Mouse (Mus musculus): ENCODE measurements around the gene Ust.

- TF ChIP-seq CHD1 (IDR thresholded peaks at IDR 0.05; ENCODE audit: low read depth, low read length): no peak
- no peak for TF ChIP-seq MXI1 (IDR thresholded peaks at IDR 0.05; ENCODE audit: low read depth, low read length)
- no peak for TF ChIP-seq GABPA (IDR thresholded peaks at IDR 0.05; ENCODE audit: insufficient replicate concordance, low read depth, low read length)
- no peak for TF ChIP-seq TBP (conservative IDR thresholded peaks at IDR 0.05; ENCODE audit: low read depth, low read length)
- TF ChIP-seq MEF2A (IDR thresholded peaks at IDR 0.05; ENCODE audit: borderline replicate concordance, low read depth, low read length): no peak
- no peak for TF ChIP-seq TCF12 (IDR thresholded peaks at IDR 0.05; ENCODE audit: low read depth, low read length)
- no peak for TF ChIP-seq POLR2A (IDR thresholded peaks at IDR 0.05; ENCODE audit: low read depth, low read length)
- no peak for TF ChIP-seq CTCF (conservative IDR thresholded peaks at IDR 0.05 in 1 of 2, IDR thresholded peaks at IDR 0.05 in 1 of 2; ENCODE audit: low read depth in 2 of 2, low read length in 2 of 2)
Measured at GRCm38 (mm10) chr10:8518141-8519013, at the start of gene Ust.

All from CH12.LX (cell line).